Mouse (Mus musculus) forebrain, embryonic 16.5 days (tissue): ENCODE data around the gene Dlg3. TPM values are rescaled to one million over a fixed set of nuclear protein-coding genes. Genes with fewer than 3 reads are reported as not detected.

Experiments used
- ATAC-seq: fragments of 200-750 bp; cut with Nextera tagmentation; 2 replicates; pipeline ENCODE4 v1.8.0; 2017; ENCODE audit warnings: mild to moderate bottlenecking, moderate library complexity
- H3K27ac ChIP-seq: fragments of 300-500 bp; sonication (generic); 2 replicates; pipeline ENCODE4 v1.5.1; 2014; ENCODE audit warnings: low read length, control low read depth
- H3K27me3 ChIP-seq: fragments of 300-500 bp; sonication (generic); replicated peaks from 2 replicates; pipeline ENCODE4 v1.6.1; 2014; ENCODE audit warnings: low read length; ENCODE audit not compliant: control insufficient read depth, insufficient read depth
- H3K36me3 ChIP-seq: fragments of 300-500 bp; sonication (generic); 2 replicates; pipeline ENCODE4 v1.6.1; 2014; ENCODE audit not compliant: control insufficient read depth, insufficient read depth
- H3K4me1 ChIP-seq: fragments of 300-500 bp; sonication (generic); replicated peaks from 2 replicates; pipeline ENCODE4 v1.6.1; 2014; ENCODE audit warnings: low read length; ENCODE audit not compliant: control insufficient read depth, insufficient read depth
- H3K4me2 ChIP-seq: fragments of 300-500 bp; sonication (generic); 2 replicates; pipeline ENCODE4 v1.6.1; 2014; ENCODE audit warnings: mild to moderate bottlenecking, low read length, control low read depth
- H3K4me3 ChIP-seq: fragments of 300-500 bp; sonication (generic); replicated peaks from 2 replicates; pipeline ENCODE4 v1.5.1; 2014; ENCODE audit warnings: mild to moderate bottlenecking, low read length, control low read depth
- H3K9ac ChIP-seq: fragments of 300-500 bp; sonication (generic); replicated peaks from 2 replicates; pipeline ENCODE4 v1.6.1; 2014; ENCODE audit warnings: low read depth, low read length, control low read depth
- H3K9me3 ChIP-seq: fragments of 300-500 bp; sonication (generic); 2 replicates; pipeline ENCODE4 v1.6.1; 2016; ENCODE audit warnings: low read length; ENCODE audit not compliant: control insufficient read depth
- WGBS: fragments of 180-500 bp; shearing (Covaris S2); extraction: QIAGEN DNeasy Blood & Tissue Kit; methylation state at CpG from one replicate; pipeline ENCODE4 v1.1.7; 2014; 5-methylcytosine and 5-hydroxymethylcytosine counted together
- polyA plus RNA-seq: library from polyadenylated mRNA; unstranded; fragments of >200 nt; fragmentation: Nextera tagmentation; extraction: Ambion mirVana; gene quantifications from 2 replicates; pipeline ENCODE4 v1.2.1, GENCODE M21; 2015

The Dlg3 gene
- polyA plus RNA-seq, 1 experiment from 2014 or later = 11.2 TPM

DNA sequence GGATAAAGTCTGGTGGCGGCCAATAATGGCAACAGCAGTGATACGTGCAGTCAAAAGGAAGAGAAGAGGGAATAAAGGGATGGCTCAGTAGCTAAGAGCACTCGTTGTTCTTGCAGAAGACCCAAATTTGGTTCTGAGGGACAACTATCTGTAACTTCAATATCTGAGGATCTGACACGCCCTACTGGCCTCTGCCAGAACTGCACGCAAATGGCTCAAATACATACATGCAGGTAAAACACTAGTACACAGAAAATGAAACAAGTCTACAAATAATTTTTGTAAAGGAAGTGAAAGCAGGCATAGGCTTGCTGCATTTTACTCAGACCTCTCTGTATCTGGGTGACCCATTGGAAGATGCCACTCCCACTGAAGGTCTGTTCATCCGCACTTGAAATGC lies 1.7 kb upstream of the Dlg3 start:
- Histone ChIP-seq H3K36me3 (no peaks in the 10 kb centered on the region), H3K4me2 (no peak overlapping the region), H3K4me3 (no peak overlapping the region), H3K27me3 (no peaks in the 10 kb centered on the region), H3K27ac (no peak overlapping the region), H3K9ac (no peak overlapping the region), H3K9me3 (no peaks in the 10 kb centered on the region), H3K4me1 (0 out of 2 replicates have a peak, but pooled peaks cover 5% of the 10 kb centered on the region)
- 77% methylated on average over 6 of the region's 6 CpGs for WGBS
- no peak for ATAC-seq

DNA sequence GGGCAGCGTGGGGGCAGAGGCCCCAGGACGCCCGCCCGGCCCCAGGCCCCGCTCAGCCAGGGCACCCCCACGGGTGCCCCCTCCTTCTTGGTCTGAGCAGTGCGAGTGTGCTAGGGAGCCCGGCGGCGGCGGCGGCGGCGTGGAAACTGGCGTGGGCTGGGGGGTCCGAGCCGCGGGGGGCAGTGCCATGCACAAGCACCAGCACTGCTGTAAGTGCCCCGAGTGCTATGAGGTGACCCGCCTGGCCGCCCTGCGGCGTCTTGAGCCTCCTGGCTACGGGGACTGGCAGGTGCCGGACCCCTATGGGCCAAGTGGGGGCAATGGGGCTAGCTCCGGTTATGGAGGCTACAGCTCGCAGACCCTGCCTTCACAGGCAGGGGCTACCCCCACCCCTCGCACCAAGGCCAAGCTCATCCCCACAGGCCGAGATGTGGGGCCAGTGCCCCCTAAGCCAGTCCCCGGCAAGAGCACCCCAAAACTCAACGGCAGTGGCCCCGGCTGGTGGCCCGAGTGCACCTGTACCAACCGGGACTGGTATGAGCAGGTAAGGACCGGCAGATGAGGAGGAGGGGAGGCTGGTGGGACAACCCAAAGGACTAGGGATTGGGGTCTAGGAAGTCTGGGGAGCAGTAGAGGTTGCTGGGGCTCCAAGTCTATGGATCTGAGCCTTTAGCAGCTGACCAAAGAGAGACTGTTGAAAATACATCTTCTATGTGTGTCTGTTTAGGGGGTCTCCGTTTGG lies 534 bp downstream of the Dlg3 start:
- peak overlapping the region; percentile 78 for H3K27ac ChIP-seq
- ATAC-seq = peak; percentile 45
- peak overlapping the region; percentile 71 for H3K4me3 ChIP-seq
- no peaks in the 10 kb centered on the region for H3K9me3 ChIP-seq
- 0 out of 2 replicates have a peak, but pooled peaks cover 5% of the 10 kb centered on the region for H3K4me1 ChIP-seq
- WGBS = 29% methylated on average over 31 of the region's 36 CpGs
- H3K27me3 ChIP-seq = no peaks in the 10 kb centered on the region
- no peaks in the 10 kb centered on the region for H3K36me3 ChIP-seq
- H3K9ac ChIP-seq = peak overlapping the region; percentile 77
- peak overlapping the region; percentile 58 for H3K4me2 ChIP-seq

DNA sequence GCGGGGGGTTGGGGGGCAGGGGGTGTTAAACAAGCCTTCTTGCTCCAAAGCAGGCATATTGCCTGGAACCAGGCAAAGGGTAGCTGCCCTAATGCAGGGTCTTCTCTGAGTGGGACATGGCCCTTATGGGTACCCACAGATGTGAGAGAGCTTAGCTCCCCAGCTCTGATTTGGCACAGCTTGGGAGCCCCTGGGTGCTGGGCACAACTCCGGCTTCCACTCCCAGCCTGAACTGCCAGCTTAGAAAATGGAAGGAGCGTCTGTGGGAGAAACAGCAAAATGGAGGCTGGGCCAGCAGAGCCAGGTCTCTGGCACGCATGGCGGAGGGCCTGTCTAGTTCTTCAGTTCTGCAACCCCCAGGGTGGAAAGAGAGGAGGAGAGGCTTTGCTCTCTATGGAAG lies 1.8 kb downstream of the Dlg3 start:
- H3K36me3 ChIP-seq = no peaks in the 10 kb centered on the region
- no peaks in the 10 kb centered on the region for H3K9me3 ChIP-seq
- no peaks in the 10 kb centered on the region for H3K27me3 ChIP-seq
- WGBS = 58% methylated on average over 5 of the region's 5 CpGs
- H3K27ac ChIP-seq = peak overlapping the region; percentile 53
- no peak for ATAC-seq
- peak overlapping the region; percentile 77 for H3K9ac ChIP-seq
- H3K4me2 ChIP-seq = peak overlapping the region; percentile 58
- H3K4me1 ChIP-seq = 0 out of 2 replicates have a peak, but pooled peaks cover 5% of the 10 kb centered on the region
- peak overlapping the region; percentile 71 for H3K4me3 ChIP-seq

DNA sequence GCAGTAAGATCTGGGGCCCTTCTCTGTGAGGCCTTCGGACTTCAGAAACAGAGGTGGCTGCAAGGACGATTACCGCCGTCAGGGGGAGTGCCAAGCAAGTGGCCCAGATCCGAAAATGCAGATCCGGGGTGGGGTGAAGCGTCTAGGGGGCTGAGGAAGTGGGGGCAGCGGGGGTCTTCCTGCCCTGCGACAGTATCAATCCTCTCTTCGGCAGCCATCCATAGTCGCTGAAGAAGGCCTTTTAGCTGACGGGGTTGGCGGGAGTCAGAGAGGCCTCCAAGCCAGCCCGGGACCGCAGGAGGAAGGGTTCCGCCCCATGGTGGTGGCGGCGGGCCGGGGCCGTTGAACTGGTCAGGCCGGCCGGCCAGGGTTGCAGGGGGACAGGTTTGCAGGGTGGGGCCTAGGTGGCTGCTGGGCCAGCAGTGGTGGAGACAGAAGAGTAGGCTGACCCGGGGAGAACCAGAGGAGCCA lies 6.9 kb downstream of the Dlg3 start:
- Histone ChIP-seq H3K27ac (no peak overlapping the region), H3K9ac (peak overlapping the region; percentile 45), H3K4me2 (peak overlapping the region; percentile 28), H3K4me3 (peak overlapping the region; percentile 30), H3K4me1 (peaks cover 14% of the 10 kb centered on the region; the same call in 1 of the 2 replicates), H3K36me3 (no peaks in the 10 kb centered on the region), H3K27me3 (no peaks in the 10 kb centered on the region), H3K9me3 (no peaks in the 10 kb centered on the region)
- ATAC-seq = no peak
- 8% methylated on average over 23 of the region's 23 CpGs for WGBS

DNA sequence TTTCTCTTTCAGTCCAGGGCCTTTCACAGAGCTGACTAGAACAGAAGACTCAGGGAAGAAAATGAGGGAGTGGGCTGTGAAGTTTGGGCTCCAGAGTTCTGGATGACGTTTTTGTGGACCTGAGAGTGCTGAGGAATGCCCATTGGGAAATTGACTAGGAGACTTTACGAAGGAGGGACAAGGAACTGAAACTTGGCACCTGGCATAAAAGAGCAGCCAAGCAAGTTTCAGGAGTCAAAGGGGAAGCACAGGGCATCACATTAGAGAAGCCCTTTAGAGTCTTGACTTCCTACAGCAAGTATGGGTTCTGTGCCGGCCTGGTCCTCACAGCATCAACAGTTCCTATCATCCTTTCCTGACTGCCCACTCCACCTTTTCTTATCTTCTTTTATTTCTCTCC lies 7.9 kb downstream of the Dlg3 start:
- H3K27me3 ChIP-seq = no peaks in the 10 kb centered on the region
- H3K36me3 ChIP-seq = no peaks in the 10 kb centered on the region
- no peak overlapping the region for H3K9ac ChIP-seq
- no peak overlapping the region for H3K27ac ChIP-seq
- no peak for ATAC-seq
- peaks cover 13% of the 10 kb centered on the region; the same call in 1 of the 2 replicates for H3K4me1 ChIP-seq
- no peak overlapping the region for H3K4me3 ChIP-seq
- H3K4me2 ChIP-seq = no peak overlapping the region
- WGBS = 86% methylated on average over 3 of the region's 3 CpGs
- H3K9me3 ChIP-seq = no peaks in the 10 kb centered on the region

DNA sequence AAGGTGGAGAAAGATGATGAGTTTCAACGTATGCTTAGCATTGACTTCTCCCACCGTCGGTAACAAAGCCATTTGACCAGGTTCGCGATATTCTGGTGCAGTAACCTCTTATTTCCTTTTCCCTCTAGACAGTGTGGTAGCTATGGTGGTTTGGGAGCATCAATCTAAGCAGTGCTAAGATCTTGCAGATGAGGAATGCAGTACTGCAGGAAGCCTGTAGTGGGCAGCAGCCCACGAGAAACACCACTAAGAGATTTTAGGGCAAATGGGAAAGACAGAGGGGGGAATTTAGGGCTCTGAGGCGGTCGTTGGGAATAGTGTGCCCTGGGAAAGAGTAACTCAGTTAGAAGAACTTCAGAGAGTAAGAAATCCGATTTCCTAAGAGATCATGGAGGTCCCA lies 9.0 kb downstream of the Dlg3 start:
- 21% methylated on average over 9 of the region's 9 CpGs for WGBS
- ATAC-seq = peak; percentile 64

DNA sequence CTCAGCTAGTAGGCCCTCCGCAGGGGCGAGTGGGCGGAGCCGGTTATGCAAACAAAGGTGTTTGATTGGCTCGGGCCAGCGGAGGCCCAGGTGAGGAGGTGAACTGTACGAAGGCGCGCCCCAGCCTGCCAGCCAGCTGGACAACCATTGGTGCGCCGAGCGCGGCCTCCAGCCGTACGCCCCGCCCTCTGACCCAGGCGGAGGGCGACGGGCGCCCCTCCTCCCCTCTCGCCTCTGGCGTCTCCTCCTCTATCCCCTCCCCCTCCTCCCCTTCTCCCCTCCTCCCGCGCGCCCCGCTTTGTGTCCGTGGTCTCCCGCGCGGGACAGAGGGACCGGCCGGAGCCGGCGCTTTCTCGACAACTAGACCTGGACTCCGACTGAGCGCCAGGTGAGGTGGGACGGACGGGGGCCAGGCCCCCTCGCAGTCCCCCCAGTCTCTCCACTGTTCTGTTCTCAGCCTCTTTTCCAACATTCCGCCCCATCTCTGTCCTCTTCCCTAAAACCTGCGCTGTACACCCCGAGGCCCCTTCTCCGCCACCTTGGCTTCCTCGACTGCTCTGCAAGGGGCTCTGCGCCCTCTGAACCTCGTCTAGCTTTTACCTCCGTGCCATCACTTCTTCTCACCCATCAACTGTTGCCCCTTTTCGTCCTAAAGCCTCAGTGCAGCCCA lies 9.6 kb downstream of the Dlg3 start:
- Histone ChIP-seq H3K27me3 (no peaks in the 10 kb centered on the region), H3K9ac (peak overlapping the region; percentile 59), H3K4me2 (peak overlapping the region; percentile 53), H3K36me3 (no peaks in the 10 kb centered on the region), H3K9me3 (no peaks in the 10 kb centered on the region), H3K27ac (peak overlapping the region; percentile 62), H3K4me3 (peak overlapping the region; percentile 41), H3K4me1 (peaks cover 16% of the 10 kb centered on the region)
- peak; percentile 76 for ATAC-seq
- WGBS = 18% methylated on average over 31 of the region's 49 CpGs

More for the DNA sequence above, 9.0 kb downstream of the Dlg3 start:
- no peaks in the 10 kb centered on the region for H3K27me3 ChIP-seq
- H3K4me2 ChIP-seq = peak overlapping the region; percentile 53
- no peaks in the 10 kb centered on the region for H3K9me3 ChIP-seq
- peak overlapping the region; percentile 62 for H3K27ac ChIP-seq
- peaks cover 16% of the 10 kb centered on the region; the same call in 1 of the 2 replicates for H3K4me1 ChIP-seq
- peak overlapping the region; percentile 41 for H3K4me3 ChIP-seq
- H3K36me3 ChIP-seq = no peaks in the 10 kb centered on the region
- no peak overlapping the region for H3K9ac ChIP-seq

DNA sequence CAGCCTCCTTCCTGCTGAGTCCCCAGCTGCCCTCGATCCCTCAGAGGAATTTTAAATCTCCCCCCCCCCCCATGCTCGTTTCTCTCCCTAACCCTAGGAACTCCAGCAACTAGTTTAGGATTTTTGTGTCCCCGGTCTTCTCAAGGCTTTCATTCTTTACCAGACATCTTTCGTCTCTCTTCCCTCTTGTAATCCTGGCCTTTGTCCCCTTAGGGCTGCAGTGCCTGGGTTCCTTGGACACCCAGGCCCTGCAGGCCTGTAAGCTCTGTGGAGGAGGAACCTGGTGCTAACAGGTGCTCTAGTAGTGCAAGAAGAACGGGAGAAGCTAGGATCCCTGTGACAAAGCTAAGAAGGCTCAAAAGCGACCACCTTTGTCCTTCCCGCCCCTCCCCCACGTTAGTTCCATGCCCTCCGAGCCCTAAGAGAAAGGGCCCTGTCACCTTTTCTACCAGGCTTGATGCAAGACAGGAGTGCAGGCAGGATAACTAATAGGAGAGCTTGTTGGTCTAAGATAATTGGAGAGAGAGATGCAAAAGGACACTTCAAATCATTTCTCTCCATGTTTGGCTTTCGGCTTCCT lies 10.2 kb downstream of the Dlg3 start:
- H3K27ac ChIP-seq = peak overlapping the region; percentile 62; the same call in 1 of the 2 replicates
- no peak; the same call in 1 of the 2 replicates for ATAC-seq

DNA sequence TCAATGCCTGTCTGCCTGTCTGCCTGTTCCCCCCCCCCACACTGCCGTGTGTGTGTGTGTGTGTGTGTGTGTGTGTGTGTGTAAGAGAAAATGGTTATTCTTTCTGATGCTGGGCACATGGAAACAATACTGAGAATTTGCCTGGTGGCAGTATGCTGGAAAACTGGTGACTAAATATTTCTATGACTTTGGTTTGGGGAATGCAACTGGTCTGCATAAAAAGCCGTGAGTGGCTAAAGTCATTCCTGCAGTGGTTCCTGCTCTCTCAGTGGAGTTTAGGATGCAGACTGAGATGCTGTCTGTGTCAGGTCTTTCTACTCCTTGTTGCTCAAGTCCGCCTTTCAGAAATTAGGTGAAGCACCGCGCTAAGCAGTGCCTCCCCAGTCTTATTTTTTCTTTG lies 10.9 kb downstream of the Dlg3 start:
- Histone ChIP-seq H3K4me1 (peaks cover 16% of the 10 kb centered on the region), H3K36me3 (no peaks in the 10 kb centered on the region), H3K4me3 (peak overlapping the region; percentile 41), H3K27ac (no peak overlapping the region), H3K27me3 (no peaks in the 10 kb centered on the region), H3K9me3 (no peaks in the 10 kb centered on the region), H3K4me2 (peak overlapping the region; percentile 53), H3K9ac (no peak overlapping the region)
- ATAC-seq = no peak
- WGBS = 17% methylated on average over 5 of the region's 5 CpGs

More for the DNA sequence above, 10.2 kb downstream of the Dlg3 start:
- Histone ChIP-seq H3K4me1 (peaks cover 16% of the 10 kb centered on the region), H3K9me3 (no peaks in the 10 kb centered on the region), H3K36me3 (no peaks in the 10 kb centered on the region), H3K4me3 (peak overlapping the region; percentile 41), H3K27me3 (no peaks in the 10 kb centered on the region), H3K9ac (peak overlapping the region; percentile 59), H3K4me2 (peak overlapping the region; percentile 53)
- WGBS = 24% methylated on average over 10 of the region's 10 CpGs
